Mouse (Mus musculus): ENCODE measurements around the gene Sult1c1.
A peak's percentile ranks its signal among the peaks of the same experiment; 100 is the strongest.
"Not testable (repeated sequence)": the region's sequence is repeated elsewhere in the genome, so short reads cannot be mapped to it uniquely, and the experiment has no call there.

Gene Sult1c1

GRCm38 (mm10) chr17:53990574-53990973 lies at the start of gene Sult1c1:
Sult1c1 (minus strand) TSS chr17:53990674.
- no peak for DNase-seq (ENCODE audit: low spot score)

- peak; percentile 69 for DNase-seq (ENCODE audit: low spot score)
These were observed 23.7 kb upstream of the Sult1c1 start for GRCm38 (mm10) chr17:54014204-54014603.

GRCm38 (mm10) chr17:54011196-54011595 lies 20.7 kb upstream of the Sult1c1 start:
- no peak for DNase-seq (ENCODE audit: low spot score)

- DNase-seq (ENCODE audit: low spot score): not testable (repeated sequence)
These were observed 20.1 kb upstream of the Sult1c1 start for GRCm38 (mm10) chr17:54010536-54010935.

GRCm38 (mm10) chr17:54003522-54003921 lies 13.0 kb upstream of the Sult1c1 start:
- no peak for DNase-seq (ENCODE audit: low spot score)

GRCm38 (mm10) chr17:53973606-53974005 lies 16.9 kb downstream of the Sult1c1 start:
- DNase-seq (ENCODE audit: low spot score): no peak

- DNase-seq (ENCODE audit: low spot score): no peak
These were observed 48.8 kb downstream of the Sult1c1 start for GRCm38 (mm10) chr17:53941569-53942162.

- no peak for DNase-seq (ENCODE audit: low spot score)
These were observed 49.7 kb downstream of the Sult1c1 start for GRCm38 (mm10) chr17:53940726-53941125.
